Mouse (Mus musculus): ENCODE results near the gene Rgma. TPM values are rescaled to one million over a fixed set of nuclear protein-coding genes. Genes with fewer than 3 reads are reported as not detected.

The Rgma gene
- polyA plus RNA-seq, 1 experiment from 2014 or later: 38.6 TPM

GRCm38 (mm10) chr7:73391518-73392321 lies 16.4 kb downstream of the Rgma start:
- WGBS: 2% methylated on average over 39 of the region's 39 CpGs
- Histone ChIP-seq H3K36me3 (ENCODE audit: control insufficient read depth, insufficient read depth, low read length) (no peaks in the 10 kb centered on the region), H3K4me3 (ENCODE audit: low read depth, low read length) (peak overlapping the region; percentile 61), H3K4me2 (ENCODE audit: low read length) (peak overlapping the region; percentile 92), H3K27me3 (ENCODE audit: control insufficient read depth, insufficient read depth, low read depth, low read length) (no peaks in the 10 kb centered on the region), H3K4me1 (ENCODE audit: control insufficient read depth, insufficient read depth, low read length) (peaks cover 40% of the 10 kb centered on the region), H3K9ac (ENCODE audit: low read depth, low read length) (peak overlapping the region; percentile 73), H3K27ac (ENCODE audit: low read length) (peak overlapping the region; percentile 85), H3K9me3 (replicated peaks; ENCODE audit: control insufficient read depth, low read length, poor library complexity, severe bottlenecking) (no peaks in the 10 kb centered on the region)
- 0 out of 2 replicates have a peak, but pooled peaks have one; percentile 10 for ATAC-seq

GRCm38 (mm10) chr7:73392359-73392758 lies 17.1 kb downstream of the Rgma start:
- H3K9me3 ChIP-seq (replicated peaks; ENCODE audit: control insufficient read depth, low read length, poor library complexity, severe bottlenecking): no peaks in the 10 kb centered on the region
- 6% methylated on average over 9 of the region's 9 CpGs for WGBS
- H3K4me3 ChIP-seq (ENCODE audit: low read depth, low read length): peak overlapping the region; percentile 61
- H3K9ac ChIP-seq (ENCODE audit: low read depth, low read length): peak overlapping the region; percentile 73
- H3K27me3 ChIP-seq (ENCODE audit: control insufficient read depth, insufficient read depth, low read depth, low read length): no peaks in the 10 kb centered on the region
- no peaks in the 10 kb centered on the region for H3K36me3 ChIP-seq (ENCODE audit: control insufficient read depth, insufficient read depth, low read length)
- H3K27ac ChIP-seq (ENCODE audit: low read length): peak overlapping the region; percentile 85
- peaks cover 39% of the 10 kb centered on the region for H3K4me1 ChIP-seq (ENCODE audit: control insufficient read depth, insufficient read depth, low read length)
- peak overlapping the region; percentile 92 for H3K4me2 ChIP-seq (ENCODE audit: low read length)
- ATAC-seq: no peak

- no peaks in the 10 kb centered on the region for H3K36me3 ChIP-seq (ENCODE audit: control insufficient read depth, insufficient read depth, low read length)
- no peak for ATAC-seq
- H3K4me3 ChIP-seq (ENCODE audit: low read depth, low read length): peak overlapping the region; percentile 61
- peak overlapping the region; percentile 92 for H3K4me2 ChIP-seq (ENCODE audit: low read length)
- 37% methylated on average over 9 of the region's 9 CpGs for WGBS
- H3K27ac ChIP-seq (ENCODE audit: low read length): peak overlapping the region; percentile 85
- no peaks in the 10 kb centered on the region for H3K27me3 ChIP-seq (ENCODE audit: control insufficient read depth, insufficient read depth, low read depth, low read length)
- H3K9ac ChIP-seq (ENCODE audit: low read depth, low read length): peak overlapping the region; percentile 40
- no peaks in the 10 kb centered on the region for H3K9me3 ChIP-seq (replicated peaks; ENCODE audit: control insufficient read depth, low read length, poor library complexity, severe bottlenecking)
- peaks cover 44% of the 10 kb centered on the region for H3K4me1 ChIP-seq (ENCODE audit: control insufficient read depth, insufficient read depth, low read length)
Measured at GRCm38 (mm10) chr7:73393307-73394012, 18.2 kb downstream of the Rgma start.

GRCm38 (mm10) chr7:73394013-73394409 lies 18.7 kb downstream of the Rgma start:
- no peaks in the 10 kb centered on the region for H3K9me3 ChIP-seq (replicated peaks; ENCODE audit: control insufficient read depth, low read length, poor library complexity, severe bottlenecking)
- no peaks in the 10 kb centered on the region for H3K27me3 ChIP-seq (ENCODE audit: control insufficient read depth, insufficient read depth, low read depth, low read length)
- peak overlapping the region; percentile 61 for H3K4me3 ChIP-seq (ENCODE audit: low read depth, low read length)
- peaks cover 49% of the 10 kb centered on the region for H3K4me1 ChIP-seq (ENCODE audit: control insufficient read depth, insufficient read depth, low read length)
- WGBS: 28% methylated on average over 4 of the region's 4 CpGs
- H3K9ac ChIP-seq (ENCODE audit: low read depth, low read length): peak overlapping the region; percentile 40; the same call in 1 of the 2 replicates
- H3K27ac ChIP-seq (ENCODE audit: low read length): peak overlapping the region; percentile 85; the same call in 1 of the 2 replicates
- H3K36me3 ChIP-seq (ENCODE audit: control insufficient read depth, insufficient read depth, low read length): no peaks in the 10 kb centered on the region
- no peak for ATAC-seq
- peak overlapping the region; percentile 92 for H3K4me2 ChIP-seq (ENCODE audit: low read length)

- H3K4me2 ChIP-seq (ENCODE audit: low read length): peak overlapping the region; percentile 47
- no peak overlapping the region; the same call in 1 of the 2 replicates for H3K4me3 ChIP-seq (ENCODE audit: low read depth, low read length)
- no peaks in the 10 kb centered on the region for H3K9me3 ChIP-seq (replicated peaks; ENCODE audit: control insufficient read depth, low read length, poor library complexity, severe bottlenecking)
- peaks cover 42% of the 10 kb centered on the region for H3K4me1 ChIP-seq (ENCODE audit: control insufficient read depth, insufficient read depth, low read length)
- H3K36me3 ChIP-seq (ENCODE audit: control insufficient read depth, insufficient read depth, low read length): no peaks in the 10 kb centered on the region
- ATAC-seq: peak; percentile 49
- peak overlapping the region; percentile 73 for H3K27ac ChIP-seq (ENCODE audit: low read length)
- 7% methylated on average over 11 of the region's 11 CpGs for WGBS
- H3K27me3 ChIP-seq (ENCODE audit: control insufficient read depth, insufficient read depth, low read depth, low read length): no peaks in the 10 kb centered on the region
- peak overlapping the region; percentile 49 for H3K9ac ChIP-seq (ENCODE audit: low read depth, low read length)
Measured at GRCm38 (mm10) chr7:73398319-73398718, 23.0 kb downstream of the Rgma start.

DNA sequence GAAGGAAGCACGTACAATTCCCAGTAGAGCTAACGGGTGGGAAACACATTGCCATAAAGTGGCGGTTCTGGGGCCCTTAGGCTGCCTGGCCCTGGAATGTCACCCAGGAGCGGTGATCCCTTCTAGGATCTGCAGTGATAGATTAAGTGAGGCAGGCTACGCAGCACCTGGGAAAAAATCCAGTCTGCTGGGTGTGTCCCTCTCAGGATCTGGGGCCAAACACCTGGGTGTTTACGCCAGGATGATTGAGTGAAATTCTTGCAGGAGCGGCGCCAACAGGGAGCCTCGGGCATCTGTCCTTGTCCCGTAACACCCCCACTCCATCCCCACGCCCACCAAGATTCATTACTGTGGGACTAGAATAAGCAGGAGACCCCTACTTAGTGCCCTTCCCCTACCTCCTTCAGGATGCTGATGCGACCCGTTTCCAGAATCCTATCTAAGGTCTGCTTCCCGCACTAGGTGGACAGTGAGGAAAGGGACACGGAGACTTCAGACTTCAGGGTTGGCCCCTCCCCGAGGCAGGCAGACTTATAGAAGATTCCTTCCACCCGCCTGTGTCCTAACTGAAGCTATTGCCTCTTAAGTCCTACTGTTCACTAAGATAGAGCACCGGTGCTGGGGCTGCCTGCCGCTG lies 23.6 kb downstream of the Rgma start:
- Histone ChIP-seq H3K9me3 (replicated peaks; ENCODE audit: control insufficient read depth, low read length, poor library complexity, severe bottlenecking) (no peaks in the 10 kb centered on the region), H3K4me3 (ENCODE audit: low read depth, low read length) (peak overlapping the region; percentile 30), H3K9ac (ENCODE audit: low read depth, low read length) (peak overlapping the region; percentile 49), H3K27me3 (ENCODE audit: control insufficient read depth, insufficient read depth, low read depth, low read length) (no peaks in the 10 kb centered on the region), H3K4me2 (ENCODE audit: low read length) (peak overlapping the region; percentile 47), H3K27ac (ENCODE audit: low read length) (peak overlapping the region; percentile 73), H3K4me1 (ENCODE audit: control insufficient read depth, insufficient read depth, low read length) (peaks cover 43% of the 10 kb centered on the region), H3K36me3 (ENCODE audit: control insufficient read depth, insufficient read depth, low read length) (no peaks in the 10 kb centered on the region)
- WGBS: 6% methylated on average over 19 of the region's 19 CpGs
- peak; percentile 12 for ATAC-seq

DNA sequence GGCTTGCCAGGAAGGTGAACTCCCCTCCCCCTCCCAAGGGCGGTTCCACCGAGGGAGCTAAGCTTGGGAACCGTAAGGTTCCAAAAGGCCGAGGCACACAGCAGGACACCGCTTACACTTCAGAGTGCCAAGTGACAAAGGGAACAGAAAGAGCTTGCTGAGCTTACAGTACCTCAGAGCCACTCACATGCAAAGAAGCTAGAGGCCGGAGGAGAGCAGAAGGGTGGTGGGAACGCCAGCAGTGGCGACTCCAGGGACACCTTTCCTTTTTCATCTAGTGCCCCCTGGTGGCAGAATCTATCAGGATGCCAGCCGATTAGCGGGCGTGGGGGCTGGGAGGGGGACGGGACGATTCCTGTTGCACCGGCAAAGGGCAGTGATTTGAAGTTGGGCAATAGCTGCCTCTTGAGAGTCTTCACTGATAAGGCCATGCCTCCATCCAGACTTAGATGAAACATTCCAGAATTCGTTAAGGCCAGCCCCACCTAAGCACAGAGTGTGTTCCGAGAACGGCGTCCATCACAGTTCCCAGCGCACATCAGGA lies 24.3 kb downstream of the Rgma start:
- H3K27ac ChIP-seq (ENCODE audit: low read length): peak overlapping the region; percentile 73
- ATAC-seq: peak; percentile 66
- WGBS: 2% methylated on average over 19 of the region's 19 CpGs
- no peaks in the 10 kb centered on the region for H3K36me3 ChIP-seq (ENCODE audit: control insufficient read depth, insufficient read depth, low read length)
- peaks cover 43% of the 10 kb centered on the region for H3K4me1 ChIP-seq (ENCODE audit: control insufficient read depth, insufficient read depth, low read length)
- H3K4me2 ChIP-seq (ENCODE audit: low read length): peak overlapping the region; percentile 47
- peak overlapping the region; percentile 30 for H3K4me3 ChIP-seq (ENCODE audit: low read depth, low read length)
- H3K9me3 ChIP-seq (replicated peaks; ENCODE audit: control insufficient read depth, low read length, poor library complexity, severe bottlenecking): no peaks in the 10 kb centered on the region
- no peaks in the 10 kb centered on the region for H3K27me3 ChIP-seq (ENCODE audit: control insufficient read depth, insufficient read depth, low read depth, low read length)
- peak overlapping the region; percentile 49 for H3K9ac ChIP-seq (ENCODE audit: low read depth, low read length)

GRCm38 (mm10) chr7:73400051-73400916 lies 25.0 kb downstream of the Rgma start:
- H3K4me2 ChIP-seq (ENCODE audit: low read length): peak overlapping the region; percentile 47
- peak overlapping the region; percentile 30 for H3K4me3 ChIP-seq (ENCODE audit: low read depth, low read length)
- H3K4me1 ChIP-seq (ENCODE audit: control insufficient read depth, insufficient read depth, low read length): peaks cover 39% of the 10 kb centered on the region
- 10% methylated on average over 20 of the region's 20 CpGs for WGBS
- peak overlapping the region; percentile 49 for H3K9ac ChIP-seq (ENCODE audit: low read depth, low read length)
- no peaks in the 10 kb centered on the region for H3K9me3 ChIP-seq (replicated peaks; ENCODE audit: control insufficient read depth, low read length, poor library complexity, severe bottlenecking)
- ATAC-seq: peak; percentile 55
- peak overlapping the region; percentile 73 for H3K27ac ChIP-seq (ENCODE audit: low read length)
- H3K36me3 ChIP-seq (ENCODE audit: control insufficient read depth, insufficient read depth, low read length): no peaks in the 10 kb centered on the region
- no peaks in the 10 kb centered on the region for H3K27me3 ChIP-seq (ENCODE audit: control insufficient read depth, insufficient read depth, low read depth, low read length)
